Mouse (Mus musculus): ENCODE data around the gene Vstm4. TPM values are rescaled to one million over a fixed set of nuclear protein-coding genes. Genes with fewer than 3 reads are reported as not detected.

Gene Vstm4
- polyA plus RNA-seq (2012; rRNA removed): 5.5 and 7.1 TPM in 2 replicates

- DNase-seq: peak; percentile 53 to 54
- 2% methylated on average over 66 of the region's 68 CpGs for WGBS
- no peak within 1 kb of the TSS; the same call in 1 of the 2 replicates for H3K27ac ChIP-seq (ENCODE audit: insufficient read depth, low read length)
- peaks cover 2% of the 10 kb centered on the region; the same call in 1 of the 2 replicates for H3K27me3 ChIP-seq (ENCODE audit: control insufficient read depth, insufficient read depth, low read length)
- TF ChIP-seq POLR2A (IDR thresholded peaks at IDR 0.05; ENCODE audit: borderline replicate concordance, insufficient read depth, low read length) (no peak), CTCF (IDR thresholded peaks at IDR 0.05; ENCODE audit: borderline replicate concordance, insufficient read depth, low read depth, low read length) (no peak)
- H3K4me3 ChIP-seq (replicated peaks; ENCODE audit: insufficient read depth, low read depth, low read length): peak within 1 kb of the TSS; percentile 41
- H3K4me1 ChIP-seq (ENCODE audit: control insufficient read depth, insufficient read depth, low read length): peaks cover 3% of the 10 kb centered on the region; the same call in 1 of the 2 replicates
Observed at GRCm38 (mm10) chr14:32856681-32857328, at the start of gene Vstm4. Gene Vstm4 (plus strand): TSS chr14:32856756.

GRCm38 (mm10) chr14:32810111-32810510, 46.4 kb upstream of the Vstm4 start:
- H3K27me3 ChIP-seq (ENCODE audit: control insufficient read depth, insufficient read depth, low read length): no peaks in the 10 kb centered on the region
- peak in 1 of 2 experiments; percentile 10 for DNase-seq
- TF ChIP-seq POLR2A (IDR thresholded peaks at IDR 0.05; ENCODE audit: borderline replicate concordance, insufficient read depth, low read length) (no peak), CTCF (IDR thresholded peaks at IDR 0.05; ENCODE audit: borderline replicate concordance, insufficient read depth, low read depth, low read length) (no peak)
- H3K4me3 ChIP-seq (replicated peaks; ENCODE audit: insufficient read depth, low read depth, low read length): no peak overlapping the region
- no peak overlapping the region for H3K27ac ChIP-seq (ENCODE audit: insufficient read depth, low read length)
- H3K4me1 ChIP-seq (ENCODE audit: control insufficient read depth, insufficient read depth, low read length): peaks cover 3% of the 10 kb centered on the region; the same call in 1 of the 2 replicates

- no peak for TF ChIP-seq CTCF (IDR thresholded peaks at IDR 0.05; ENCODE audit: borderline replicate concordance, insufficient read depth, low read depth, low read length)
- no peak for TF ChIP-seq POLR2A (IDR thresholded peaks at IDR 0.05; ENCODE audit: borderline replicate concordance, insufficient read depth, low read length)
- H3K4me3 ChIP-seq (replicated peaks; ENCODE audit: insufficient read depth, low read depth, low read length): no peak overlapping the region
- H3K27me3 ChIP-seq (ENCODE audit: control insufficient read depth, insufficient read depth, low read length): no peaks in the 10 kb centered on the region
- WGBS: 62% methylated on average over 6 of the region's 6 CpGs
- no peak overlapping the region for H3K27ac ChIP-seq (ENCODE audit: insufficient read depth, low read length)
- H3K4me1 ChIP-seq (ENCODE audit: control insufficient read depth, insufficient read depth, low read length): peaks cover 3% of the 10 kb centered on the region; the same call in 1 of the 2 replicates
- no peak for DNase-seq
Observed at GRCm38 (mm10) chr14:32812429-32812828, 44.1 kb upstream of the Vstm4 start.

- 17% methylated on average over 4 of the region's 4 CpGs for WGBS
Observed at GRCm38 (mm10) chr14:32814961-32815360, 41.6 kb upstream of the Vstm4 start.

GRCm38 (mm10) chr14:32816533-32816932, 40.0 kb upstream of the Vstm4 start:
- WGBS: 64% methylated on average over 4 of the region's 4 CpGs
- Histone ChIP-seq H3K27ac (ENCODE audit: insufficient read depth, low read length) (no peak overlapping the region), H3K27me3 (ENCODE audit: control insufficient read depth, insufficient read depth, low read length) (no peaks in the 10 kb centered on the region), H3K4me1 (ENCODE audit: control insufficient read depth, insufficient read depth, low read length) (peaks cover 3% of the 10 kb centered on the region; the same call in 1 of the 2 replicates), H3K4me3 (replicated peaks; ENCODE audit: insufficient read depth, low read depth, low read length) (no peak overlapping the region)
- TF ChIP-seq POLR2A (IDR thresholded peaks at IDR 0.05; ENCODE audit: borderline replicate concordance, insufficient read depth, low read length) (no peak), CTCF (IDR thresholded peaks at IDR 0.05; ENCODE audit: borderline replicate concordance, insufficient read depth, low read depth, low read length) (no peak)
- DNase-seq: no peak

More at GRCm38 (mm10) chr14:32814961-32815360, 41.6 kb upstream of the Vstm4 start:
- no peak for DNase-seq
- H3K27ac ChIP-seq (ENCODE audit: insufficient read depth, low read length): no peak overlapping the region
- no peak overlapping the region for H3K4me3 ChIP-seq (replicated peaks; ENCODE audit: insufficient read depth, low read depth, low read length)
- H3K27me3 ChIP-seq (ENCODE audit: control insufficient read depth, insufficient read depth, low read length): no peaks in the 10 kb centered on the region
- TF ChIP-seq POLR2A (IDR thresholded peaks at IDR 0.05; ENCODE audit: borderline replicate concordance, insufficient read depth, low read length): no peak
- TF ChIP-seq CTCF (IDR thresholded peaks at IDR 0.05; ENCODE audit: borderline replicate concordance, insufficient read depth, low read depth, low read length): no peak
- H3K4me1 ChIP-seq (ENCODE audit: control insufficient read depth, insufficient read depth, low read length): peaks cover 3% of the 10 kb centered on the region; the same call in 1 of the 2 replicates

GRCm38 (mm10) chr14:32817258-32817657, 39.3 kb upstream of the Vstm4 start:
- 47% methylated on average over 7 of the region's 7 CpGs for WGBS
- no peak for DNase-seq
- Histone ChIP-seq H3K27ac (ENCODE audit: insufficient read depth, low read length) (no peak overlapping the region), H3K27me3 (ENCODE audit: control insufficient read depth, insufficient read depth, low read length) (no peaks in the 10 kb centered on the region), H3K4me1 (ENCODE audit: control insufficient read depth, insufficient read depth, low read length) (peaks cover 3% of the 10 kb centered on the region; the same call in 1 of the 2 replicates), H3K4me3 (replicated peaks; ENCODE audit: insufficient read depth, low read depth, low read length) (no peak overlapping the region)
- TF ChIP-seq POLR2A (IDR thresholded peaks at IDR 0.05; ENCODE audit: borderline replicate concordance, insufficient read depth, low read length) (no peak), CTCF (IDR thresholded peaks at IDR 0.05; ENCODE audit: borderline replicate concordance, insufficient read depth, low read depth, low read length) (no peak)

- TF ChIP-seq CTCF (IDR thresholded peaks at IDR 0.05; ENCODE audit: borderline replicate concordance, insufficient read depth, low read depth, low read length): no peak
- no peak for TF ChIP-seq POLR2A (IDR thresholded peaks at IDR 0.05; ENCODE audit: borderline replicate concordance, insufficient read depth, low read length)
- DNase-seq: no peak
- Histone ChIP-seq H3K4me3 (replicated peaks; ENCODE audit: insufficient read depth, low read depth, low read length) (no peak overlapping the region), H3K27ac (ENCODE audit: insufficient read depth, low read length) (no peak overlapping the region), H3K27me3 (ENCODE audit: control insufficient read depth, insufficient read depth, low read length) (no peaks in the 10 kb centered on the region; the same call in 1 of the 2 replicates), H3K4me1 (ENCODE audit: control insufficient read depth, insufficient read depth, low read length) (peaks cover 3% of the 10 kb centered on the region; the same call in 1 of the 2 replicates)
- 81% methylated on average over 1 of the region's 1 CpGs for WGBS
Observed at GRCm38 (mm10) chr14:32819297-32819696, 37.3 kb upstream of the Vstm4 start.

- 87% methylated on average over 4 of the region's 4 CpGs for WGBS
- Histone ChIP-seq H3K27me3 (ENCODE audit: control insufficient read depth, insufficient read depth, low read length) (no peaks in the 10 kb centered on the region; the same call in 1 of the 2 replicates), H3K4me1 (ENCODE audit: control insufficient read depth, insufficient read depth, low read length) (no peaks in the 10 kb centered on the region), H3K27ac (ENCODE audit: insufficient read depth, low read length) (no peak overlapping the region), H3K4me3 (replicated peaks; ENCODE audit: insufficient read depth, low read depth, low read length) (no peak overlapping the region)
- TF ChIP-seq CTCF (IDR thresholded peaks at IDR 0.05; ENCODE audit: borderline replicate concordance, insufficient read depth, low read depth, low read length) (no peak), POLR2A (IDR thresholded peaks at IDR 0.05; ENCODE audit: borderline replicate concordance, insufficient read depth, low read length) (no peak)
- no peak for DNase-seq
Observed at GRCm38 (mm10) chr14:32822812-32823211, 33.7 kb upstream of the Vstm4 start.

All from cerebellum, adult 2 months (tissue).